Mouse (Mus musculus): ENCODE measurements around the gene C4bp.

- TF ChIP-seq USF1 (IDR thresholded peaks at IDR 0.05; ENCODE audit: low read depth, low read length), result no peak
- TF ChIP-seq MAZ (IDR thresholded peaks at IDR 0.05; ENCODE audit: low read depth, low read length), result no peak
- TF ChIP-seq HCFC1 (IDR thresholded peaks at IDR 0.05; ENCODE audit: low read depth, low read length), result no peak
- no peak for TF ChIP-seq MAX (IDR thresholded peaks at IDR 0.05; ENCODE audit: low read length)
- no peak for TF ChIP-seq EP300 (IDR thresholded peaks at IDR 0.05; ENCODE audit: low read length)
- TF ChIP-seq POLR2A (IDR thresholded peaks at IDR 0.05; ENCODE audit: low read depth, low read length), result no peak
- TF ChIP-seq JUND (conservative IDR thresholded peaks at IDR 0.05; ENCODE audit: low read depth, low read length), result no peak
- TF ChIP-seq CTCF (conservative IDR thresholded peaks at IDR 0.05 in 1 of 2, IDR thresholded peaks at IDR 0.05 in 1 of 2; ENCODE audit: low read depth in 2 of 2, low read length in 2 of 2), result no peak
- TF ChIP-seq ZMIZ1 (IDR thresholded peaks at IDR 0.05; ENCODE audit: low read depth, low read length), result no peak
- no peak for TF ChIP-seq ELF1 (IDR thresholded peaks at IDR 0.05; ENCODE audit: low read depth, low read length)
- TF ChIP-seq USF2 (conservative IDR thresholded peaks at IDR 0.05; ENCODE audit: low read depth, low read length), result no peak
These were observed 40.5 kb upstream of the C4bp start for GRCm38 (mm10) chr1:130701976-130702375.
